Mouse (Mus musculus): ENCODE measurements around the gene Sgms1.

DNA sequence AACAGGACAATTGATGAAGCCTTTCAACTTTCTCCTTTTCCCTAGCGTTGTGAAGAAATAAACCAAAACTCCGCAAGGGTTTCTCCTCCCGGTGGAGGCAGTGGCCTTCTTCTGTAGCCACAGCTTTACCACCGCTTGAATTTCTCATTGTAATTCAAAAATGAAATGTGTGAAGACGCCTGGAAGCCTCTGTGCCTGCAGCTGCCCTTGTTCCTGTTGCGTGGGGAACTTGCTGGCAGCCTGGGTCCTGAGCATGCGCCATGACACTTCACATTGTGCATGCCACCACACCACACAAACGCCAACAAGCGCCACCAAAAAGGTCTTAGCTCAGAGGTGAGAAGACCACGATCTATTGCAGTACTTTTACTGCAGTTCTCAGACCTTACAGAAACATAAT lies 158.2 kb downstream of the Sgms1 start:
- no peak for TF ChIP-seq POLR2A (IDR thresholded peaks at IDR 0.05; ENCODE audit: low read depth, low read length)
- no peak for TF ChIP-seq CTCF (IDR thresholded peaks at IDR 0.05; ENCODE audit: extremely low read depth, insufficient read depth, insufficient read length, insufficient replicate concordance)
